Mouse (Mus musculus): ENCODE data around the gene Hcls1. TPM values are rescaled to one million over a fixed set of nuclear protein-coding genes. Genes with fewer than 3 reads are reported as not detected.

The Hcls1 gene
- polyA plus RNA-seq, 1 experiment from 2014 or later: 1.0 TPM

DNA sequence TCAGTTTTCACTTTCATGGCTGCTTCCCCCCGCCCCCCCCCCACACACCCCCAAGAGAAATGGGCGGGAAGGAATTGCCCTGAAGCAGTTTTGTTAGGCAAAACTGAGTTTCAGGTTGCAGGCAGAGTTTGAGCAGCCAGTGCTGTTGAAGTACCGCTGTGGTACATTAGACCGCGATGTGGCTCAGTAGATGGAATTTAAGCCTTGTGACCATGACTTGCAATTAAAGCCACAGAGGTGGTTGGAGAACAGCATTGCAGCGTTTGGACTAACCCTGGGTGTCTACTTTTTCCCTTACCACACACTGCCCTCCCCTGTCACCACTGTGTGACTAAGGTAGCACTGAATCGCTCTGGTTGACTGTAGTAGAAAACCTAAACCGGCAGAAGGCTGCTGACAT is 54.7 kb downstream of the Hcls1 start:
- Histone ChIP-seq H3K9me3 (ENCODE audit: control insufficient read depth, low read length) (no peaks in the 10 kb centered on the region), H3K4me3 (ENCODE audit: low read depth, low read length) (no peak overlapping the region), H3K27me3 (ENCODE audit: control insufficient read depth, insufficient read depth, low read length) (no peaks in the 10 kb centered on the region), H3K27ac (ENCODE audit: low read depth, low read length) (no peak overlapping the region), H3K9ac (ENCODE audit: low read length) (no peak overlapping the region), H3K36me3 (ENCODE audit: control insufficient read depth, insufficient read depth, low read length) (no peaks in the 10 kb centered on the region), H3K4me1 (ENCODE audit: control insufficient read depth, insufficient read depth, low read length) (no peaks in the 10 kb centered on the region), H3K4me2 (ENCODE audit: low read depth) (no peak overlapping the region)
- WGBS: 77% methylated on average over 8 of the region's 8 CpGs
- no peak for ATAC-seq (ENCODE audit: insufficient read depth, low FRiP score, low TSS enrichment)
- no peak for DNase-seq (ENCODE audit: low spot score)

DNA sequence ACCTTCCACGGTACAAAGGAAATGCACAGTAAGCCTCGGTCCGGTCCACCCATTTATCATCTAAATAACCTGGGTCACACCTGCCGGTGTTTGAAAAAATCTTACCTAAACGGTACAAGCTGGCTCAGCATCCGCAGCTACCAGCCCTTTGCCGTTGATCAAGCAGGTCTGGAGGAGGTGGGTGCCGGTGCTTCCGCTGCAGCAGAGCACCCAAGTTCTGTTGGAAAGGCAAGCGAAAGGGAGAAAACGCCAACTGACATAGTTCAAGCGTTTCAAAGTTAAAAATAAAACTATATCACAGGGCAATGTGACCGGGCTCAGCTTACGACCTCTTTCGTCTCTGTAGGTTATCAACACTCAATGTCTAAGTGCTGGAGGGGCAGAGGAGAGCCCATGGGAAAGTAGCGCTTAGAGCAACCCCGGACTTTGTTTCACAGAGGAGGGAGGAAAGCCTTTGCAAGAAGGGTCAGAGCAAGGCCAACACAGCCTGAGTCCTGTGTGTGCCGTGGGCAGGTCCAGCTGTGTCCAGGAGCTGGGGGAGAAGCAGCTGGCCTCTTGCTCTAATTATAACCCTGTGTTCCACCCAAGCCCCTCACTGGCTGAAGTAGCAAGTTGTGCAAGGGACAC is 55.3 kb downstream of the Hcls1 start, which contains the start of gene Fbxo40:
Fbxo40 (minus strand) TSS at position 469 of the 627 bp plus-strand sequence.
- H3K9ac ChIP-seq (ENCODE audit: low read length): no peak within 1 kb of the TSS
- no peaks in the 10 kb centered on the region for H3K9me3 ChIP-seq (ENCODE audit: control insufficient read depth, low read length)
- WGBS: 78% methylated on average over 18 of the region's 18 CpGs
- H3K36me3 ChIP-seq (ENCODE audit: control insufficient read depth, insufficient read depth, low read length): no peaks in the 10 kb centered on the region
- no peaks in the 10 kb centered on the region for H3K4me1 ChIP-seq (ENCODE audit: control insufficient read depth, insufficient read depth, low read length)
- no peak for ATAC-seq (ENCODE audit: insufficient read depth, low FRiP score, low TSS enrichment)
- no peak within 1 kb of the TSS for H3K4me3 ChIP-seq (ENCODE audit: low read depth, low read length)
- no peak for DNase-seq (ENCODE audit: low spot score)
- no peak within 1 kb of the TSS for H3K4me2 ChIP-seq (ENCODE audit: low read depth)
- H3K27me3 ChIP-seq (ENCODE audit: control insufficient read depth, insufficient read depth, low read length): no peaks in the 10 kb centered on the region
- H3K27ac ChIP-seq (ENCODE audit: low read depth, low read length): no peak within 1 kb of the TSS

DNA sequence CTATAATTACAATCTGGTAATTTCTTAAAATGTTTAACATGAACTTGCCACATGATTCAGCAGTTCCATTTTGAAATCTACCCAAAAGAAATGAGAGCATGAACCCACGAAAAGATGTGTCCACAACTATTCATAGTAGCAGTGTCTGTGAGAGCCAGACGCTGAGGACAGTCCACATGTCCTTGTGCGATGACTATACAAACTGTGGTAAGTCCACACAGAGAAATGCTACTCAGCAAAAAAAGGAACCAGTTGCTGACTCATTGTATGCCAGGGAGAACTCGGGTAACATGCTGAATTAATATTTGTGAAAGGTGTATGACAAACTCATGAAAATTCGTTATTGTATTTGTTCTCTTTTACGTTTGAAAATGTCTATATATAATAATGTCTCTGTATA is 62.9 kb downstream of the Hcls1 start:
- H3K4me2 ChIP-seq (ENCODE audit: low read depth): no peak overlapping the region
- no peak overlapping the region for H3K4me3 ChIP-seq (ENCODE audit: low read depth, low read length)
- DNase-seq (ENCODE audit: low spot score) (no peak), ATAC-seq (ENCODE audit: insufficient read depth, low FRiP score, low TSS enrichment) (no peak)
- no peaks in the 10 kb centered on the region for H3K4me1 ChIP-seq (ENCODE audit: control insufficient read depth, insufficient read depth, low read length)
- H3K9me3 ChIP-seq (ENCODE audit: control insufficient read depth, low read length): no peaks in the 10 kb centered on the region
- H3K9ac ChIP-seq (ENCODE audit: low read length): no peak overlapping the region
- WGBS: 83% methylated on average over 6 of the region's 6 CpGs
- H3K36me3 ChIP-seq (ENCODE audit: control insufficient read depth, insufficient read depth, low read length): no peaks in the 10 kb centered on the region
- no peaks in the 10 kb centered on the region for H3K27me3 ChIP-seq (ENCODE audit: control insufficient read depth, insufficient read depth, low read length)
- H3K27ac ChIP-seq (ENCODE audit: low read depth, low read length): no peak overlapping the region

DNA sequence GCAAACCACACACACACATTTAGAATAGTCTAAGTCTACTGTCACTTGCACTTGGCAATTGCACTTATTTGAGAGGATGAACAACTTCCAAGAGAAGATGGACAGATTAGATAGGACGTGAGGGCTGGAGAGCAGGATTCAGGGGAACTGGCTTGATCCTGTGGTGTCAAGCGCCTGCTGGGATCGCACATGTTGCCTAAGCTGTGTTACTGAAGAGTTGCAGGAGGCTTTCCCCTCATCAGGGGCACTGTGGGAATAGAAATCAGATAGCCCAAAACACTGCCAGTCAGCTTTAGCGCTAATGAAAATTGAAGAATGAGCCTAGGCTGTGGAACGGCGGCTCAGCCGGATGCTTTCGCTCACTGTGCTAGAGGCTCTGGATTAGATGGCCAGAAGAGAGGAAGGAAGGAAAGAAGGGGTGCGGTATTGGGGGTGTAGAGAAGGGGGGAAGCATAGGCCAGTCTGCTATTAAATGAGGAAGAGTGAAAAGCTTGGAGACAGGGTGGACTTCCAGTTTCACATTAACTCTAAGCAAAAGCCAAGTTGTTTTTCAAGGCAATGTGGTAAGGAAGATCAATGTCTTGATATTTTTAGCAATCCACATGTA is 64.7 kb downstream of the Hcls1 start:
- H3K9me3 ChIP-seq (ENCODE audit: control insufficient read depth, low read length): no peaks in the 10 kb centered on the region

DNA sequence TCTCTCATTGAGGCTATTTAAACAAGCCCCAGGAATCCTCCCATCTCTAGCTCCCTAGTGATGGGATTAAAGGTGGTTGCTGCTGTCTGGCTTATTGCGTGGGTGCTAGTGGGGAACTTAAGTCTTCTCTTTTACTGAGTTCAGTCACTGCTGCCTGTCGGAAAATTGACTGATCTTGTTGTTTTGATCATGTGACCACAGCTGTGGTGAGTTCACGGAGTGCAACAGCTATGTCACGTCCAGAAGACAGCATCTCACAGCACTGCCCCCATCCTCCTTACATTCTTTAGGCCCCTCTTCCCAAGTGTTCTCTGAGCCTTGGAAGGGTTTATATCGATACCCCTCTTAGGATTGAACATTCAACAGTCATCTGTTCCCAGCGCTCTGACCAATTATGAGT is 74.5 kb downstream of the Hcls1 start:
- Histone ChIP-seq H3K9me3 (ENCODE audit: control insufficient read depth, low read length) (no peaks in the 10 kb centered on the region), H3K27ac (ENCODE audit: low read depth, low read length) (no peak overlapping the region), H3K4me1 (ENCODE audit: control insufficient read depth, insufficient read depth, low read length) (peaks cover 3% of the 10 kb centered on the region; the same call in 1 of the 2 replicates), H3K9ac (ENCODE audit: low read length) (no peak overlapping the region), H3K4me2 (ENCODE audit: low read depth) (no peak overlapping the region), H3K4me3 (ENCODE audit: low read depth, low read length) (no peak overlapping the region), H3K36me3 (ENCODE audit: control insufficient read depth, insufficient read depth, low read length) (no peaks in the 10 kb centered on the region), H3K27me3 (ENCODE audit: control insufficient read depth, insufficient read depth, low read length) (no peaks in the 10 kb centered on the region)
- 75% methylated on average over 6 of the region's 6 CpGs for WGBS
- DNase-seq (ENCODE audit: low spot score): no peak
- ATAC-seq (ENCODE audit: insufficient read depth, low FRiP score, low TSS enrichment): no peak

More for the DNA sequence above, 64.7 kb downstream of the Hcls1 start:
- no peak for ATAC-seq (ENCODE audit: insufficient read depth, low FRiP score, low TSS enrichment)
- Histone ChIP-seq H3K27me3 (ENCODE audit: control insufficient read depth, insufficient read depth, low read length) (no peaks in the 10 kb centered on the region), H3K4me3 (ENCODE audit: low read depth, low read length) (no peak overlapping the region), H3K9ac (ENCODE audit: low read length) (no peak overlapping the region), H3K4me1 (ENCODE audit: control insufficient read depth, insufficient read depth, low read length) (no peaks in the 10 kb centered on the region), H3K27ac (ENCODE audit: low read depth, low read length) (no peak overlapping the region), H3K36me3 (ENCODE audit: control insufficient read depth, insufficient read depth, low read length) (no peaks in the 10 kb centered on the region), H3K4me2 (ENCODE audit: low read depth) (no peak overlapping the region)
- no peak for DNase-seq (ENCODE audit: low spot score)
- WGBS: 81% methylated on average over 9 of the region's 9 CpGs

DNA sequence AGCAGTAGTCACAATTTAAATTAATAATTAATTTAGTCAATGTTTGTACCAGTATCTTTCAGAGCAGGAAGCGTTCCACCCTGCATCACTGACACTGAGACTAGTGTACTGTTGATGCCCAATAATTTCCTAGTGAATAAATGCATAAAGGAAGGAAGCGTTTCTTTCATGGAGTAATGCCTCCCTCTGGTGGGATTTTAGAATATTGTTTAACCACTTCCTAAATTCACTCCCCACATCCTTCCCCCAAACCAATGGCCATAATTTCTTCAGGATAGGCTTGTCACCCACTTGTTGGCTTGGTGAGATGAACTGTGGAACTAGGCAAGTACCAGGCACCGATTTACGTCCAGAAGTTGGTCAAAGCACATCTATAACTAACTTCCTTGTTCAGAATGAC is 75.6 kb downstream of the Hcls1 start:
- no peak overlapping the region for H3K4me3 ChIP-seq (ENCODE audit: low read depth, low read length)
- H3K4me1 ChIP-seq (ENCODE audit: control insufficient read depth, insufficient read depth, low read length): peaks cover 3% of the 10 kb centered on the region; the same call in 1 of the 2 replicates
- H3K27me3 ChIP-seq (ENCODE audit: control insufficient read depth, insufficient read depth, low read length): no peaks in the 10 kb centered on the region
- H3K4me2 ChIP-seq (ENCODE audit: low read depth): no peak overlapping the region
- H3K27ac ChIP-seq (ENCODE audit: low read depth, low read length): no peak overlapping the region
- H3K36me3 ChIP-seq (ENCODE audit: control insufficient read depth, insufficient read depth, low read length): no peaks in the 10 kb centered on the region
- ATAC-seq (ENCODE audit: insufficient read depth, low FRiP score, low TSS enrichment) (0 out of 2 replicates have a peak, but pooled peaks have one; percentile 49), DNase-seq (ENCODE audit: low spot score) (no peak)
- WGBS: 67% methylated on average over 4 of the region's 4 CpGs
- no peaks in the 10 kb centered on the region for H3K9me3 ChIP-seq (ENCODE audit: control insufficient read depth, low read length)
- no peak overlapping the region for H3K9ac ChIP-seq (ENCODE audit: low read length)

DNA sequence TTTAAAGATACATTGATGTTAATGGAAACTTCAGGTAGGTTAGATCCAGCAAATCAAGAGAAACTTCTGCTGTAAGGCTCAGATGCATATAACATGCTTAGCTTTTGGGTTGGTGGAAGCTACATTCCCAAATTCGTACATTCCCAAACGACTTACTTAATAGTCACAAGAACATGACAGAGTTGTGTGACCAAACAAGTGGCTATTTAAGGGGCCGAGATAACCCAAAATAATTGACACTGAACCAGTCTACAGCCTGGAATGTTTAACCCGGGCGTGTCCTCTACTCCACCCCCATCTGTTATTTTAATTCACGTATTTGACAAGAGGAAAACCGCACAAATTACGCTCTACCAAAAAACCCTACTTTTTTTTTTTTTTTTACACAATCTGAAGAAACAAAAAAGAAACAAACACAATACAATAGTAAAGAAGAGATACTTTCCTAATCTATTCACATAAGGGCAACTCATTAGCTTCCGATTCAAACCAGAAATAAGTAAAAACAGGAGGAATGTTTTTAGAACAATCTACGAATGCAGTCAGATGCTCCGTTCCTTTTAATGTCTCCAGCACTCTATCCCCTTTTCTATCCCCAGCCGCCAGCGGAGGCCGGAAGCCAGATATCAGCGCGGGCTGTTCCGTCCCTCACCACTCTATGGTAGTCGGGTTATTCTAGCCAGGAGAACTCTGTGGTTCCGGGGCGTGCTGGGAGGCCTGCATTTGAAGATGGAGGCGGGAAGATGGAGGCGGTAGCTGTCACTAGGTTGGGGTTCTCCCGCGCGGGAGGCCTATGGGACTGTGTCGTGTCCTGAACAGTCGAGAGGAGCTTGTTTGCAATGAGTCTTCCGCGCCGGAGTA is 76.5 kb downstream of the Hcls1 start, which contains the start of gene Polq:
Polq (plus strand) TSS at position 726 of the 861 bp plus-strand sequence.
- H3K4me2 ChIP-seq (ENCODE audit: low read depth): peak within 1 kb of the TSS; percentile 71
- no peaks in the 10 kb centered on the region for H3K36me3 ChIP-seq (ENCODE audit: control insufficient read depth, insufficient read depth, low read length)
- peaks cover 3% of the 10 kb centered on the region; the same call in 1 of the 2 replicates for H3K4me1 ChIP-seq (ENCODE audit: control insufficient read depth, insufficient read depth, low read length)
- WGBS: 6% methylated on average over 30 of the region's 30 CpGs
- no peak within 1 kb of the TSS for H3K27ac ChIP-seq (ENCODE audit: low read depth, low read length)
- peak within 1 kb of the TSS; percentile 79 for H3K4me3 ChIP-seq (ENCODE audit: low read depth, low read length)
- H3K9me3 ChIP-seq (ENCODE audit: control insufficient read depth, low read length): no peaks in the 10 kb centered on the region
- peak within 1 kb of the TSS; percentile 72 for H3K9ac ChIP-seq (ENCODE audit: low read length)
- DNase-seq (ENCODE audit: low spot score): peak; percentile 91
- no peaks in the 10 kb centered on the region for H3K27me3 ChIP-seq (ENCODE audit: control insufficient read depth, insufficient read depth, low read length)
- peak; percentile 98 for ATAC-seq (ENCODE audit: insufficient read depth, low FRiP score, low TSS enrichment)

DNA sequence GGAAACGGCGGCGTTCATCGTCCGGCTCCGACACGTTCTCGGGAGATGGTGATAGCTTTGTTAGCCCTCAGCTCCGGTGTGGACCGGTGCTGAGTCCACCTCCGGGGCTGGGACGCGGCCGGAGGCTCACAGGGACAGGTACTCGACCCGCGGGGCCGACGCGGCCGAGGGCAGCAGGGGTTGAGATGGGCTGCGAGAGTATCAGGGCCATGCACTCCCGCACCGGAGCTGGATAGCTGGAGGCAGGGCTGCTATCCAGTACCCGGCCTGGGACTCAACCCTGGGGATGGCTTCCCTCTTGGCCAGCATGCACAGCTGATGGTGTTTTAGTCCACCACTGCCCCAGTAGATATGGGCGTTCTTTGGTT is 77.1 kb downstream of the Hcls1 start:
- DNase-seq (ENCODE audit: low spot score): no peak
- under 1% methylated on average over 26 of the region's 26 CpGs for WGBS
- H3K27ac ChIP-seq (ENCODE audit: low read depth, low read length): no peak overlapping the region
- no peaks in the 10 kb centered on the region for H3K27me3 ChIP-seq (ENCODE audit: control insufficient read depth, insufficient read depth, low read length)
- H3K4me1 ChIP-seq (ENCODE audit: control insufficient read depth, insufficient read depth, low read length): peaks cover 3% of the 10 kb centered on the region; the same call in 1 of the 2 replicates
- ATAC-seq (ENCODE audit: insufficient read depth, low FRiP score, low TSS enrichment): peak; percentile 45; the same call in 1 of the 2 replicates
- peak overlapping the region; percentile 79 for H3K4me3 ChIP-seq (ENCODE audit: low read depth, low read length)
- H3K36me3 ChIP-seq (ENCODE audit: control insufficient read depth, insufficient read depth, low read length): no peaks in the 10 kb centered on the region
- H3K9me3 ChIP-seq (ENCODE audit: control insufficient read depth, low read length): no peaks in the 10 kb centered on the region
- H3K9ac ChIP-seq (ENCODE audit: low read length): peak overlapping the region; percentile 72
- peak overlapping the region; percentile 71 for H3K4me2 ChIP-seq (ENCODE audit: low read depth)
